Mouse (Mus musculus) frontal cortex, adult 2 months (tissue): ENCODE data around the gene Rhox3c. TPM values are rescaled to one million over a fixed set of nuclear protein-coding genes. Genes with fewer than 3 reads are reported as not detected.
"Not testable (repeated sequence)": the region's sequence is repeated elsewhere in the genome, so short reads cannot be mapped to it uniquely, and the experiment has no call there.

Experiments used
- DNase-seq, 2 experiments: peaks; one replicate each; pipeline ENCODE4 v3.0.0; 2022; ENCODE audit warnings: low spot score in 1 of 2; ENCODE audit errors: extremely low spot score in 1 of 2
- polyA plus RNA-seq: library from polyadenylated mRNA; depleted of rRNA; stranded (reverse); fragments of >200 nt; gene quantifications from 2 replicates; pipeline ENCODE4 v1.2.3, GENCODE M21; 2012; rRNA removed

Rhox3c gene
- not detected in 2 replicates for polyA plus RNA-seq

- DNase-seq = not testable (repeated sequence)
These were observed at the start of gene Rhox3c for GRCm38 (mm10) chrX:37458285-37458684. Gene Rhox3c (plus strand): TSS chrX:37458585.

- DNase-seq = not testable (repeated sequence)
These were observed 46.6 kb upstream of the Rhox3c start, which contains the start of gene Rhox2b for GRCm38 (mm10) chrX:37411767-37412166. Gene Rhox2b (plus strand): TSS chrX:37412067.

- not testable (repeated sequence) for DNase-seq
These were observed 26.2 kb upstream of the Rhox3c start, which contains the start of gene Rhox4b for GRCm38 (mm10) chrX:37432194-37432593. Gene Rhox4b (plus strand): TSS chrX:37432494.

- not testable (repeated sequence) for DNase-seq
These were observed 5.0 kb upstream of the Rhox3c start, which contains the start of gene Rhox2c for GRCm38 (mm10) chrX:37453380-37453779. Gene Rhox2c (plus strand): TSS chrX:37453680.

GRCm38 (mm10) chrX:37480037-37480436, 21.7 kb downstream of the Rhox3c start, which contains the start of gene Rhox4c:
Gene Rhox4c (plus strand): TSS chrX:37480337.
- not testable (repeated sequence) for DNase-seq

- not testable (repeated sequence) for DNase-seq
These were observed 55.7 kb downstream of the Rhox3c start, which contains the start of gene Rhox4d for GRCm38 (mm10) chrX:37514059-37514458. Gene Rhox4d (plus strand): TSS chrX:37514359.

Other genes starting within 250 kb of the Rhox3c start
- 0.13 TPM in 1 of 2 replicates, not detected in the other for gene Gm9, start 247.5 kb upstream of the Rhox3c start, polyA plus RNA-seq
- gene Rhox1, start 236.3 kb upstream of the Rhox3c start, polyA plus RNA-seq = not detected in 2 replicates
- gene Rhox2a, start 213.6 kb upstream of the Rhox3c start, polyA plus RNA-seq = not detected in 2 replicates
- gene Rhox3a, start 208.7 kb upstream of the Rhox3c start, polyA plus RNA-seq = not detected in 2 replicates
- not detected in 2 replicates for gene Rhox4a, start 193.2 kb upstream of the Rhox3c start, polyA plus RNA-seq
- not detected in 2 replicates for gene Rhox3a2, start 78.6 kb upstream of the Rhox3c start, polyA plus RNA-seq
- not detected in 2 replicates for gene Rhox4a2, start 67.7 kb upstream of the Rhox3c start, polyA plus RNA-seq
- gene Rhox2b, start 46.5 kb upstream of the Rhox3c start, polyA plus RNA-seq = not detected in 2 replicates
- not detected in 2 replicates for gene Rhox4b, start 26.1 kb upstream of the Rhox3c start, polyA plus RNA-seq
- not detected in 2 replicates for gene Rhox2c, start 4.9 kb upstream of the Rhox3c start, polyA plus RNA-seq
- not detected in 2 replicates for gene Rhox4c, start 21.8 kb downstream of the Rhox3c start, polyA plus RNA-seq
- gene Rhox2d, start 34.8 kb downstream of the Rhox3c start, polyA plus RNA-seq = not detected in 2 replicates
- gene Rhox4d, start 55.8 kb downstream of the Rhox3c start, polyA plus RNA-seq = not detected in 2 replicates
- not detected in 2 replicates for gene Rhox2e, start 71.9 kb downstream of the Rhox3c start, polyA plus RNA-seq
- gene Rhox3e, start 83.4 kb downstream of the Rhox3c start, polyA plus RNA-seq = not detected in 2 replicates
- gene Rhox4e, start 98.8 kb downstream of the Rhox3c start, polyA plus RNA-seq = not detected in 2 replicates
- gene Rhox2f, start 112.8 kb downstream of the Rhox3c start, polyA plus RNA-seq = not detected in 2 replicates
- not detected in 2 replicates for gene Rhox3f, start 122.4 kb downstream of the Rhox3c start, polyA plus RNA-seq
- not detected in 2 replicates for gene Rhox4f, start 149.1 kb downstream of the Rhox3c start, polyA plus RNA-seq
- not detected in 2 replicates for gene Rhox3g, start 170.0 kb downstream of the Rhox3c start, polyA plus RNA-seq
- not detected in 2 replicates for gene Rhox2g, start 184.9 kb downstream of the Rhox3c start, polyA plus RNA-seq
- gene Rhox4g, start 192.7 kb downstream of the Rhox3c start, polyA plus RNA-seq = not detected in 2 replicates
- gene Rhox3h, start 210.2 kb downstream of the Rhox3c start, polyA plus RNA-seq = not detected in 2 replicates
- gene Rhox2h, start 214.7 kb downstream of the Rhox3c start, polyA plus RNA-seq = not detected in 2 replicates